Mouse (Mus musculus) cortical plate, adult 2 months (tissue): ENCODE data around the gene Bmper.

Experiments used
- CTCF ChIP-seq: fragments of 200-500 bp; IDR thresholded peaks from 2 replicates; pipeline ENCODE4 v1.5.1; 2011; ENCODE audit warnings: mild to moderate bottlenecking, control low read depth, low read length; ENCODE audit not compliant: insufficient read depth; ENCODE audit errors: extremely low read depth
- POLR2A ChIP-seq: fragments of 200-500 bp; IDR thresholded peaks from 2 replicates; pipeline ENCODE4 v1.6.1; 2011; ENCODE audit warnings: mild to moderate bottlenecking, low read length, control low read depth; ENCODE audit not compliant: insufficient read depth; ENCODE audit errors: extremely low read depth

DNA sequence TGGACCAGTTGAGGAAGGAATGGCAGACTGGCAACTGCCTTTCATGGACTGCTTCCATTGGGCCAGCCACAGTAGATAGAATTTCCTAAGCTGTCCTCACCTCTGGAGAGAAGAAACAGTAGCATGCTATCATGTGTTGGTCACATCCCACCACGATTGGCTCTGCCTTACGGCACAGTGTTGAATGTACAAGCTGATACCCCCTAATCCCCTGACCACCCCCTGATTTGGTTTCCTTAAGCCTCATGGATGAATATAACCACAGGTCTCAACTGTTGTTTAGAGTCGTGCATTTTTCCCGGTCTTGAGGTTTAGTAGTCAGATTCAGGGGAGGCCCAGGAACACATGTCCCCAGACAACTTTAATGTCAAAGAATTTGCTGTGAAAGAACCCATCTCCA is 34.7 kb upstream of the Bmper start:
- TF ChIP-seq CTCF (no peak), POLR2A (no peak)
